Mouse (Mus musculus): ENCODE data around the gene Srrm2. TPM values are rescaled to one million over a fixed set of nuclear protein-coding genes. Genes with fewer than 3 reads are reported as not detected.

Gene Srrm2
- total and polyA plus RNA-seq, 3 experiments, result 26.7 to 383 (median 90.4) TPM

- dilution Hi-C loops (cut with MboI; ENCODE audit: extremely low pct_ligation_motif_present, extremely low pct_unique_long_range_greater_than_20kb, low sequenced_read_pairs) (no loop called here), in situ Hi-C loops (cut with MboI; ENCODE audit: low pct_ligation_motif_present, low pct_unique_long_range_greater_than_20kb, low sequenced_read_pairs) (no loop called here)
- H3K79me2 ChIP-seq (replicated peaks; ENCODE audit: control insufficient read depth, extremely low read depth, insufficient read depth, poor library complexity, severe bottlenecking), result no peaks in the 10 kb centered on the region
- H3K27ac ChIP-seq (ENCODE audit: insufficient read depth, low read depth), result no peak overlapping the region
- no peaks in the 10 kb centered on the region for H3K9me3 ChIP-seq (replicated peaks; ENCODE audit: low read length)
- H3K4me1 ChIP-seq (ENCODE audit: control insufficient read depth in 1 of 2, insufficient read depth in 2 of 2), result peaks cover 19 to 35% of the 10 kb centered on the region in 2 experiments
- H3K4me3 ChIP-seq (replicated peaks in 1 of 3; ENCODE audit: low read depth in 2 of 3, low read length in 2 of 3, poor library complexity in 1 of 3), result no peak overlapping the region
- no peak overlapping the region for H3K9ac ChIP-seq (ENCODE audit: insufficient read depth, low read depth)
- TF ChIP-seq MAFK (IDR thresholded peaks at IDR 0.05; ENCODE audit: insufficient replicate concordance, low read length) (no peak), ZNF384 (IDR thresholded peaks at IDR 0.05; ENCODE audit: low read depth, low read length) (no peak), EP300 (IDR thresholded peaks at IDR 0.05; ENCODE audit: low read length) (no peak), ETS1 (conservative IDR thresholded peaks at IDR 0.05; ENCODE audit: low read depth, low read length) (no peak), NRF1 (IDR thresholded peaks at IDR 0.05; ENCODE audit: low read depth, low read length) (no peak), TCF12 (IDR thresholded peaks at IDR 0.05; ENCODE audit: low read depth, low read length) (no peak), NELFE (IDR thresholded peaks at IDR 0.05; ENCODE audit: low read depth, low read length) (no peak), RAD21 (IDR thresholded peaks at IDR 0.05; ENCODE audit: low read depth, low read length) (no peak), POLR2AphosphoS2 (IDR thresholded peaks at IDR 0.05; ENCODE audit: low read depth, low read length) (no peak), MEF2A (IDR thresholded peaks at IDR 0.05; ENCODE audit: borderline replicate concordance, low read depth, low read length) (no peak), POLR2A (IDR thresholded peaks at IDR 0.05; ENCODE audit: low read depth, low read length) (no peak)
- peaks cover 2 to 12% of the 10 kb centered on the region in 2 experiments for H3K36me3 ChIP-seq (replicated peaks in 1 of 2; ENCODE audit: control insufficient read depth in 1 of 2, insufficient read depth in 1 of 2, low read length in 1 of 2)
- no peak overlapping the region for H3K4me2 ChIP-seq (ENCODE audit: insufficient read depth, low read depth, poor library complexity, severe bottlenecking)
- DNase-seq (ENCODE audit: extremely low read depth), result no peak
- peaks cover 73% of the 10 kb centered on the region for H3K27me3 ChIP-seq (replicated peaks)
These were observed 48.7 kb upstream of the Srrm2 start for GRCm38 (mm10) chr17:23741359-23742209.

DNA sequence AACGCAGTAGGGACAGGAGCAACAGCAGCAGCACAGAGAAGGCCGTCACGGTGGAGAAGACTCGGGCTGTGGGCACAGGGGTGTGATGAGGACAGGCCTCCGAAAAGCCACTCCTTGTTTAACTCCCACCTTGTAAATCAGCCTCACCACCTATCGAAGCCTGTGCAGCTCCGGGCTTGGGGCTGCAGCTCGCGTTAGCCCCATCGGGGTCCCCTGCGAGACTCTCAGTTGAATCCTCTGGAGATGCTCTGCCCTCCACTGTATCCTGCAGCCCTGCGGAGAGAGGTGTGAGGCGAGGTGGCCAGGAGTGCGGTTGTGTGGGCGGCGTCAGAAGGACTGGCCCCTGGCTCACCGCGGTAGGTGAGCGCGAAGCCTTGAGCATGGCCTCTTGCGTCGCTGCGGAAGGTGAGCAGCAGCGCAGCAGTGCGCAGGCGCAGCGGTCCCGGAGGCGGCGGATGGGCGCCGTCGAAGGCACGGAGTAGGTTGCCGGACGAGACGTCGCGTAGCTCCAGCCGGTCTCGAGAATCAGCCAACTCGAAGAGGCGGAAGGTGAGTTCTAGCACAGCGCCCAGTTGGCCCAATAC is 48.0 kb upstream of the Srrm2 start:
- Histone ChIP-seq H3K79me2 (replicated peaks; ENCODE audit: control insufficient read depth, extremely low read depth, insufficient read depth, poor library complexity, severe bottlenecking) (no peaks in the 10 kb centered on the region), H3K9me3 (replicated peaks; ENCODE audit: low read length) (no peaks in the 10 kb centered on the region), H3K4me3 (replicated peaks in 1 of 3; ENCODE audit: low read depth in 2 of 3, low read length in 2 of 3, poor library complexity in 1 of 3) (no peak overlapping the region), H3K27ac (ENCODE audit: insufficient read depth, low read depth) (no peak overlapping the region), H3K4me2 (ENCODE audit: insufficient read depth, low read depth, poor library complexity, severe bottlenecking) (no peak overlapping the region), H3K27me3 (replicated peaks) (peaks cover 73% of the 10 kb centered on the region), H3K36me3 (replicated peaks in 1 of 2; ENCODE audit: control insufficient read depth in 1 of 2, insufficient read depth in 1 of 2, low read length in 1 of 2) (peaks cover 0 to 5% of the 10 kb centered on the region in 2 experiments), H3K9ac (ENCODE audit: insufficient read depth, low read depth) (no peak overlapping the region), H3K4me1 (ENCODE audit: control insufficient read depth in 1 of 2, insufficient read depth in 2 of 2) (peaks cover 24 to 41% of the 10 kb centered on the region in 2 experiments)
- dilution Hi-C loops (cut with MboI; ENCODE audit: extremely low pct_ligation_motif_present, extremely low pct_unique_long_range_greater_than_20kb, low sequenced_read_pairs) (no loop called here), in situ Hi-C loops (cut with MboI; ENCODE audit: low pct_ligation_motif_present, low pct_unique_long_range_greater_than_20kb, low sequenced_read_pairs) (no loop called here)
- no peak for DNase-seq (ENCODE audit: extremely low read depth)
- TF ChIP-seq SMC3 (IDR thresholded peaks at IDR 0.05; ENCODE audit: low read depth, low read length), result no peak

Measured in CH12.LX (cell line).